Mouse (Mus musculus) heart, embryonic 11.5 days (tissue): ENCODE results near the gene Gstm4. TPM values are rescaled to one million over a fixed set of nuclear protein-coding genes. Genes with fewer than 3 reads are reported as not detected.
"Not testable (repeated sequence)": the region's sequence is repeated elsewhere in the genome, so short reads cannot be mapped to it uniquely, and the experiment has no call there.

Experiments used
- ATAC-seq: fragments of 200-750 bp; cut with Nextera tagmentation; replicated peaks from 2 replicates; pipeline ENCODE4 v1.8.0; 2017; ENCODE audit warnings: moderate library complexity; ENCODE audit not compliant: insufficient number of reproducible peaks, low FRiP score, low TSS enrichment
- H3K27ac ChIP-seq: fragments of 300-500 bp; sonication (generic); 2 replicates; pipeline ENCODE4 v1.5.1; 2014; ENCODE audit warnings: mild to moderate bottlenecking, low read depth, low read length
- H3K27me3 ChIP-seq: fragments of 300-500 bp; sonication (generic); 2 replicates; pipeline ENCODE4 v1.6.1; 2014; ENCODE audit warnings: mild to moderate bottlenecking, low read length, mixed read lengths; ENCODE audit not compliant: control insufficient read depth, insufficient read depth
- H3K36me3 ChIP-seq: fragments of 300-500 bp; sonication (generic); 2 replicates; pipeline ENCODE4 v1.6.1; 2014; ENCODE audit warnings: mild to moderate bottlenecking, low read length, moderate library complexity, mixed read lengths; ENCODE audit not compliant: control insufficient read depth, insufficient read depth
- H3K4me1 ChIP-seq: fragments of 300-500 bp; sonication (generic); 2 replicates; pipeline ENCODE4 v1.6.1; 2014; ENCODE audit warnings: low read length; ENCODE audit not compliant: control insufficient read depth, insufficient read depth
- H3K4me2 ChIP-seq: fragments of 300-500 bp; sonication (generic); 2 replicates; pipeline ENCODE4 v1.6.1; 2014; ENCODE audit warnings: mild to moderate bottlenecking, moderate library complexity
- H3K4me3 ChIP-seq: fragments of 300-500 bp; sonication (generic); 2 replicates; pipeline ENCODE4 v1.5.1; 2014; ENCODE audit warnings: low read depth, low read length
- H3K9ac ChIP-seq: fragments of 300-500 bp; sonication (generic); 2 replicates; pipeline ENCODE4 v1.6.1; 2014; ENCODE audit warnings: mild to moderate bottlenecking, low read depth, low read length, moderate library complexity
- H3K9me3 ChIP-seq: fragments of 300-500 bp; sonication (generic); replicated peaks from 2 replicates; pipeline ENCODE4 v1.6.1; 2016; ENCODE audit warnings: low read length; ENCODE audit not compliant: control insufficient read depth
- WGBS: fragments of 180-500 bp; shearing (Covaris S2); extraction: QIAGEN DNeasy Blood & Tissue Kit; methylation state at CpG from one replicate; pipeline ENCODE4 v1.1.7; 2014; ENCODE audit not compliant: insufficient replicate concordance; 5-methylcytosine and 5-hydroxymethylcytosine counted together
- polyA plus RNA-seq: library from polyadenylated mRNA; unstranded; fragments of >200 nt; fragmentation: Nextera tagmentation; extraction: Ambion mirVana; gene quantifications from 2 replicates; pipeline ENCODE4 v1.2.1, GENCODE M21; 2014

Gstm4 gene
- polyA plus RNA-seq, 1 experiment from 2014 or later = 14.7 TPM

DNA sequence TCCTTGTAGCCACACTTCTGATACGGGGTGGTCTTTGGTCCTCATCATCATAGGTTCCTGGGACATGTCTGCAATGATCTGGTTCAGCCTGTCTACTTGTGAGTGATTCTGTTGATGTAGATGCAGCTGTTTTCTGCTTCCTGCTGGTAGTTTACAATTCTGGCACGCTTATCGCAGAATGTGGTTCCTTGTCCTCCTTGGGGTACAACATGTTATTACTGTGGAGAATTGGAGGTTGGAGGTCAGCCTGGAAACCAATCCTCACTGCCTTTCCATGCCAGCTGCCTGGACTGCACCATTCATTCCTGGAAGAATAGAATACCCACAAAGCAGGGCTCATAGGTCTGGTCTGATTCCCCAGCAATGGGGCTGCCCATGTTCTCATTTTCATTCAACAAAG lies 45.2 kb downstream of the Gstm4 start:
- WGBS = 81% methylated on average over 3 of the region's 3 CpGs
- Histone ChIP-seq H3K27me3 (no peaks in the 10 kb centered on the region), H3K9ac (no peak overlapping the region), H3K4me1 (no peaks in the 10 kb centered on the region), H3K4me3 (no peak overlapping the region), H3K36me3 (no peaks in the 10 kb centered on the region), H3K4me2 (no peak overlapping the region), H3K27ac (no peak overlapping the region), H3K9me3 (no peaks in the 10 kb centered on the region)
- no peak for ATAC-seq

DNA sequence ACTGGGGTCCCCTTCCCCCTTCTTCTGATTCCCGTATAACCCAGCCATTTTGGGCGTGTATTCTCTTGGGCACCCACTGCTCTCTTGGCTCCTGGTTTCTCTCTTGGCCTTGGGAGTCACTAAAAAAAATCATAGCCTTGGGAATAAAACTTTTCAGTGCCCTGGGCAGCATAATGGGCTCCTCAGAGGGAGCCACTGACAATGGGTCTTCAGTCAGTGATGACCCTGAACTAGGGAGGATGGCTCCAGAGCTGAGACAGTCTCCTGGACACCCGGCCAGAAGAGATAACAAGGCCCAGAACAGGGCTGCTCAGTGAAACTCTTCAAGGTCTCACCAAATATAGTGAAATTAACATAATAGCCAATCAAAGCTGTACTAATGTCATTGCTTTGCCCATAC lies 46.1 kb downstream of the Gstm4 start:
- no peak for ATAC-seq
- Histone ChIP-seq H3K9ac (no peak overlapping the region), H3K4me2 (no peak overlapping the region), H3K36me3 (no peaks in the 10 kb centered on the region), H3K27me3 (no peaks in the 10 kb centered on the region), H3K27ac (no peak overlapping the region), H3K4me1 (no peaks in the 10 kb centered on the region), H3K9me3 (no peaks in the 10 kb centered on the region), H3K4me3 (no peak overlapping the region)
- 74% methylated on average over 3 of the region's 3 CpGs for WGBS

DNA sequence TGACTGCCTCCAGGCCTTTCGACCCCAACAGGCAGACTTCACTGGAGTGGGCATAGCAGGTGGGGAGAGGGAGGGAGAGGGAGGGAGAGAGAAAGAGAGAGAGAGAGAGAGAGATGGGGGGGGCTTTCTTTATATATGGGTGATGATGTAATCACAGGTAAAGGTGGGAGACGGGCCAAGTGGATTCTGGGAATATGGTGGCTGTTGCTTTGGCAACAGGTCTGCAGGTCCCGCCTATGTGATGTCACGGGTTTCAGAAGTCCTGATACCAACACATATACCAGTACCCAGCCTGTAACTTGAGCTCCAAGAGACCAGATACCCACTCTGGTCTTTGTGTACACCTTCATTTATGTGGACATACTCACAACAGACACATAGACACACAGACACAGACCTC lies 48.1 kb downstream of the Gstm4 start:
- Histone ChIP-seq H3K4me2 (no peak overlapping the region), H3K9ac (no peak overlapping the region), H3K9me3 (no peaks in the 10 kb centered on the region), H3K27me3 (no peaks in the 10 kb centered on the region), H3K36me3 (no peaks in the 10 kb centered on the region), H3K27ac (no peak overlapping the region), H3K4me3 (no peak overlapping the region), H3K4me1 (no peaks in the 10 kb centered on the region)
- no peak for ATAC-seq
- 71% methylated on average over 4 of the region's 4 CpGs for WGBS

DNA sequence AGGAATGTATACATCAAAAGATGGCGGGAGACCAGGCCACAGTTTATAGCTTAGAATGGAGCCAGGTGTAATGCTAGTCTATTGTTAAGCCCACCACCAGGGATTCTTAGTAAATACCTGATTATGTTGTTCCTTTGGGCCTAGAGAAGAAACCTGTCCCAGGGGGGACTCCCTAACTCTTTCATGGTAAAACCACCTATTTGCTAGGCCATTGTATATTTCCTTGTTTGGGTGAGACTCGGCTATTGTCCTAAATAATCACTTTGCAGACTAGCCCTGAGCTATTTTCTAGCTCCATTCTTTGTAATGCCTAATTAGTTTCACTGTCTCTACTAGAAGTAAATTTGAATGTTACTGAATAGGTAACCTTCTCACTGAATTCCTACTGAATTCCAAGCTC lies 48.7 kb downstream of the Gstm4 start:
- H3K4me3 ChIP-seq, H3K4me1 ChIP-seq, ATAC-seq, H3K36me3 ChIP-seq, H3K9me3 ChIP-seq, H3K27me3 ChIP-seq, H3K9ac ChIP-seq, H3K27ac ChIP-seq, H3K4me2 ChIP-seq: not testable (repeated sequence)
- WGBS = 77% methylated on average over 2 of the region's 2 CpGs

Other genes with a start within 250 kb of the Gstm4 start
- gene Eps8l3, start 167.7 kb downstream of the Gstm4 start, polyA plus RNA-seq = not detected in 2 replicates
- 131 TPM in 2 replicates for gene Gstm5, start 149.1 kb downstream of the Gstm4 start, polyA plus RNA-seq
- 17.2 and 20.3 TPM in 2 replicates for gene Gstm7, start 113.1 kb downstream of the Gstm4 start, polyA plus RNA-seq
- 11.7 TPM in 2 replicates for gene Gstm6, start 101.1 kb downstream of the Gstm4 start, polyA plus RNA-seq
- gene Gstm3, start 75.6 kb downstream of the Gstm4 start, polyA plus RNA-seq = 0.13 TPM in 1 of 2 replicates, not detected in the other
- gene Gstm2, start 58.4 kb downstream of the Gstm4 start, polyA plus RNA-seq = 52.0 and 57.5 TPM in 2 replicates
- gene Gstm1, start 26.9 kb downstream of the Gstm4 start, polyA plus RNA-seq = 32.8 and 35.5 TPM in 2 replicates
- 30.6 and 32.1 TPM in 2 replicates for gene Ampd2, start 41.8 kb upstream of the Gstm4 start, polyA plus RNA-seq
- gene Gnat2, start 47.9 kb upstream of the Gstm4 start, polyA plus RNA-seq = 1.1 and 1.3 TPM in 2 replicates
- 91.3 and 102 TPM in 2 replicates for gene Gnai3, start 101.3 kb upstream of the Gstm4 start, polyA plus RNA-seq
- gene Gpr61, start 110.0 kb upstream of the Gstm4 start, polyA plus RNA-seq = 0.13 and 0.16 TPM in 2 replicates
- gene Amigo1, start 141.4 kb upstream of the Gstm4 start, polyA plus RNA-seq = 1.3 and 1.9 TPM in 2 replicates
- 1.7 and 2.0 TPM in 2 replicates for gene Cyb561d1, start 156.3 kb upstream of the Gstm4 start, polyA plus RNA-seq
- gene Atxn7l2, start 166.0 kb upstream of the Gstm4 start, polyA plus RNA-seq = 7.1 and 8.4 TPM in 2 replicates
- gene Sypl2, start 181.8 kb upstream of the Gstm4 start, polyA plus RNA-seq = 1.0 and 1.1 TPM in 2 replicates
- gene Psma5, start 212.0 kb upstream of the Gstm4 start, polyA plus RNA-seq = 242 TPM in 2 replicates
- gene Sort1, start 239.2 kb upstream of the Gstm4 start, polyA plus RNA-seq = 20.2 and 28.7 TPM in 2 replicates